Mouse (Mus musculus): ENCODE measurements around the gene Plppr3. TPM values are rescaled to one million over a fixed set of nuclear protein-coding genes. Genes with fewer than 3 reads are reported as not detected.
A peak's percentile ranks its signal among the peaks of the same experiment; 100 is the strongest.

The Plppr3 gene
- polyA plus RNA-seq (2012; rRNA removed): 220 and 326 TPM in 2 replicates
- polyA plus RNA-seq (2014; fragmentation: Nextera tagmentation; extraction: Ambion mirVana): 61.5 and 79.7 TPM in 2 replicates

GRCm38 (mm10) chr10:79874290-79874862 is at the start of gene Plppr3, which contains the start of gene Prtn3:
Plppr3 (minus strand) TSS chr10:79874634.
Prtn3 (plus strand) TSS chr10:79874476.
- Histone ChIP-seq H3K9ac (ENCODE audit: low read depth, low read length, severe bottlenecking) (peak within 1 kb of the TSS; percentile 88), H3K27me3 (ENCODE audit: control insufficient read depth, insufficient read depth, low read length) (no peaks in the 10 kb centered on the region), H3K4me1 (ENCODE audit: control insufficient read depth, insufficient read depth, low read length) (peaks cover 16% of the 10 kb centered on the region; the same call in 1 of the 2 replicates), H3K9me3 (ENCODE audit: control insufficient read depth, low read length) (no peaks in the 10 kb centered on the region), H3K36me3 (ENCODE audit: control insufficient read depth, insufficient read depth, low read length) (peaks cover 23% of the 10 kb centered on the region), H3K4me2 (replicated peaks; ENCODE audit: low read depth, low read length, severe bottlenecking) (peak within 1 kb of the TSS; percentile 72), H3K4me3 (replicated peaks; ENCODE audit: low read length) (peak within 1 kb of the TSS; percentile 58), H3K27ac (replicated peaks; ENCODE audit: low read depth, low read length) (peak within 1 kb of the TSS; percentile 75)
- peak; percentile 90 for ATAC-seq (ENCODE audit: low FRiP score, low read depth)
- DNase-seq (ENCODE audit: low spot score): peak; percentile 55
- 0% methylated on average over 34 of the region's 57 CpGs for WGBS
- peak; percentile 88; the same call in 1 of the 2 replicates for TF ChIP-seq POLR2A (IDR thresholded peaks at IDR 0.05; ENCODE audit: borderline replicate concordance, extremely low read depth, insufficient read depth, insufficient read length)

GRCm38 (mm10) chr10:79921572-79921971 is 47.1 kb upstream of the Plppr3 start:
- no peak for TF ChIP-seq POLR2A (IDR thresholded peaks at IDR 0.05; ENCODE audit: borderline replicate concordance, extremely low read depth, insufficient read depth, insufficient read length)
- H3K27ac ChIP-seq (replicated peaks; ENCODE audit: low read depth, low read length): no peak overlapping the region
- peaks cover 26% of the 10 kb centered on the region for H3K4me1 ChIP-seq (ENCODE audit: control insufficient read depth, insufficient read depth, low read length)
- H3K36me3 ChIP-seq (ENCODE audit: control insufficient read depth, insufficient read depth, low read length): no peaks in the 10 kb centered on the region
- H3K4me2 ChIP-seq (replicated peaks; ENCODE audit: low read depth, low read length, severe bottlenecking): peak overlapping the region; percentile 40
- H3K9ac ChIP-seq (ENCODE audit: low read depth, low read length, severe bottlenecking): peak overlapping the region; percentile 28; the same call in 1 of the 2 replicates
- peak overlapping the region; percentile 24 for H3K4me3 ChIP-seq (replicated peaks; ENCODE audit: low read length)
- DNase-seq (ENCODE audit: low spot score) (no peak), ATAC-seq (ENCODE audit: low FRiP score, low read depth) (no peak)
- no peaks in the 10 kb centered on the region for H3K9me3 ChIP-seq (ENCODE audit: control insufficient read depth, low read length)
- peaks cover 61% of the 10 kb centered on the region for H3K27me3 ChIP-seq (ENCODE audit: control insufficient read depth, insufficient read depth, low read length)
- WGBS: 2% methylated on average over 30 of the region's 34 CpGs

- peak within 1 kb of the TSS; percentile 24 for H3K4me3 ChIP-seq (replicated peaks; ENCODE audit: low read length)
- H3K27ac ChIP-seq (replicated peaks; ENCODE audit: low read depth, low read length): no peak within 1 kb of the TSS
- DNase-seq (ENCODE audit: low spot score) (no peak), ATAC-seq (ENCODE audit: low FRiP score, low read depth) (no peak)
- no peaks in the 10 kb centered on the region for H3K36me3 ChIP-seq (ENCODE audit: control insufficient read depth, insufficient read depth, low read length)
- peaks cover 24% of the 10 kb centered on the region for H3K4me1 ChIP-seq (ENCODE audit: control insufficient read depth, insufficient read depth, low read length)
- H3K4me2 ChIP-seq (replicated peaks; ENCODE audit: low read depth, low read length, severe bottlenecking): peak within 1 kb of the TSS; percentile 40
- TF ChIP-seq POLR2A (IDR thresholded peaks at IDR 0.05; ENCODE audit: borderline replicate concordance, extremely low read depth, insufficient read depth, insufficient read length): no peak
- H3K27me3 ChIP-seq (ENCODE audit: control insufficient read depth, insufficient read depth, low read length): peaks cover 61% of the 10 kb centered on the region
- H3K9ac ChIP-seq (ENCODE audit: low read depth, low read length, severe bottlenecking): peak within 1 kb of the TSS; percentile 28; the same call in 1 of the 2 replicates
- WGBS: 4% methylated on average over 33 of the region's 41 CpGs
- H3K9me3 ChIP-seq (ENCODE audit: control insufficient read depth, low read length): no peaks in the 10 kb centered on the region
These were observed 46.6 kb upstream of the Plppr3 start, which contains the start of gene R3hdm4 for GRCm38 (mm10) chr10:79920958-79921535. R3hdm4 (minus strand) TSS chr10:79921208.

GRCm38 (mm10) chr10:79920056-79920890 is 45.8 kb upstream of the Plppr3 start:
- no peak overlapping the region for H3K27ac ChIP-seq (replicated peaks; ENCODE audit: low read depth, low read length)
- H3K4me2 ChIP-seq (replicated peaks; ENCODE audit: low read depth, low read length, severe bottlenecking): peak overlapping the region; percentile 40; the same call in 1 of the 2 replicates
- H3K9me3 ChIP-seq (ENCODE audit: control insufficient read depth, low read length): no peaks in the 10 kb centered on the region
- TF ChIP-seq POLR2A (IDR thresholded peaks at IDR 0.05; ENCODE audit: borderline replicate concordance, extremely low read depth, insufficient read depth, insufficient read length): no peak
- no peak for ATAC-seq (ENCODE audit: low FRiP score, low read depth)
- DNase-seq (ENCODE audit: low spot score): no peak
- 22% methylated on average over 26 of the region's 26 CpGs for WGBS
- no peak overlapping the region for H3K9ac ChIP-seq (ENCODE audit: low read depth, low read length, severe bottlenecking)
- peaks cover 19% of the 10 kb centered on the region for H3K4me1 ChIP-seq (ENCODE audit: control insufficient read depth, insufficient read depth, low read length)
- peak overlapping the region; percentile 24 for H3K4me3 ChIP-seq (replicated peaks; ENCODE audit: low read length)
- no peaks in the 10 kb centered on the region for H3K36me3 ChIP-seq (ENCODE audit: control insufficient read depth, insufficient read depth, low read length)
- peaks cover 61% of the 10 kb centered on the region for H3K27me3 ChIP-seq (ENCODE audit: control insufficient read depth, insufficient read depth, low read length)
